Mouse (Mus musculus) A20 (cell line): ENCODE measurements around the gene Zfp37.
"Not testable (repeated sequence)": the region's sequence is repeated elsewhere in the genome, so short reads cannot be mapped to it uniquely, and the experiment has no call there.

Experiments
- DNase-seq: peaks from one replicate; pipeline ENCODE4 v3.0.0-alpha.2; 2011; ENCODE audit warnings: low read depth, low spot score

The Zfp37 gene

GRCm38 (mm10) chr4:62210035-62210434 is 20.8 kb downstream of the Zfp37 start:
- no peak for DNase-seq

DNA sequence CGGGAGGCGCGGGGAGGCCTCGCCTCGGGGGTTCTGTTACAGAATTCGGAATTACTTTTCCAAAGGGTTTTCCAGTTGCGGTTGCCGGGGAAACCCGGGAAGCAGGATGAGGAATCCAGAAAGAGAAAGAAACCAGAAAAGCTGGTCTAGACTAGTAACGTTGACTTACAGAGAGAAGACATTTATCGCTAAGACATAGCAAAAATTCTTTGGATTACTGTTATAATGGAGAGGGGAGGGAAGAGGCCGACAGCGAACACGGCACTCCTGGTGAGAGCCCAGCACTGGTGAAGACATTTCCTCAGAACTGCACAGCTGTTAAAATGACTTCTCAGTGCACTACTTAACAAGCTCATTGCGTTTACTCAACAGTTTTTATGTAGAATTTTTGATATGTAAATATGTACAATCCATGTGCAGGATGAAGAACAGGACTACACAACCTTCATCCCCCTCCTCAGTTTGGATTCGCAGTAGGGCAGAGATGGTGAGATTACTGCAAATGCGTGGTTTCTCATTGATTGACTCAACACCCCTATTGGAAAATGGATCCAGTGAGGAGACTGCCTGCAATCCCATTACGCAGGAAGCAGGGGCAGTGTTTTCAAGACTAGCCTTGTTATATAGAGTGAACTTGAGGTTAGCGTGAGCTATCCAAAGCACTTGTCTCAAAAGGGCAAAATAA is 22.0 kb downstream of the Zfp37 start:
- DNase-seq, result no peak

DNA sequence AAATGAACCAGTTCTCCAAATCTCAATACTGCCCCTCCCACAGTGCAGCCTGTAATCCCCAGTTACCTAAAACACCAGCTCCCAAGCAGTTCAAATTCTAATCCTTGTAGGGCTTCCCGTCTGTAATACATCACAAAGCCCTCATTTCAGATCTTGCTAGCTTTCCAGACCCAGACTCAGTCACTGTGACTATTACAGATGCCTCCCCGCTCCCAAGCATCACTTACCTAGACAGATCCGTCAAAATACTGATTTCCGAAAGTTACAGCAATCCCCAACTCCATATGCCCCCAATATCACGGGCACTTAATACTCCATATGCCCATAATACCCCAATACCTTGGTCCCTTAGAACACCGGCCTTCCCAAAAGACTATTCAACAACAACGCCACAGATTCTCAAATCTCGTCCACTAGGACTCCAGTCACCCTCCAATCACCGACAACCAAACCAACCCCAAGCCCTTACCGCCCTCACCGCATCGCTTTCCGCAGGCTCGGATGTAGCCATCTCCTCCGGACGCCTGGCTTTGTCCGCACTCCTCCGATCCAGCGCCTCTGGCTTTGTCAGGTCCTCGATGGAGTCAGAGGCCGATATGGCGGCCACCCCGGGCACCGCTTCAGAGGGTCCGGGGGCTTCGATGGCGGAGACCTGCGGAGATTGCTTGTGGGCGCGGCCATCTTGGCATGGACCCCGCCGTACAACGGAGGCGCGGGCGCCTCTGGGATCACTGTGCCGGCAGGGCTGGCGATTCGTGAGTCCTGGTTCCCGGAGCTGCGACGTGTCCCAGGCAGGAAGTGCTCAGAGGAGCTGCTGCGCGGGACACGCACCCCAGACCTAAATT is 22.8 kb downstream of the Zfp37 start:
- DNase-seq, result no peak

DNA sequence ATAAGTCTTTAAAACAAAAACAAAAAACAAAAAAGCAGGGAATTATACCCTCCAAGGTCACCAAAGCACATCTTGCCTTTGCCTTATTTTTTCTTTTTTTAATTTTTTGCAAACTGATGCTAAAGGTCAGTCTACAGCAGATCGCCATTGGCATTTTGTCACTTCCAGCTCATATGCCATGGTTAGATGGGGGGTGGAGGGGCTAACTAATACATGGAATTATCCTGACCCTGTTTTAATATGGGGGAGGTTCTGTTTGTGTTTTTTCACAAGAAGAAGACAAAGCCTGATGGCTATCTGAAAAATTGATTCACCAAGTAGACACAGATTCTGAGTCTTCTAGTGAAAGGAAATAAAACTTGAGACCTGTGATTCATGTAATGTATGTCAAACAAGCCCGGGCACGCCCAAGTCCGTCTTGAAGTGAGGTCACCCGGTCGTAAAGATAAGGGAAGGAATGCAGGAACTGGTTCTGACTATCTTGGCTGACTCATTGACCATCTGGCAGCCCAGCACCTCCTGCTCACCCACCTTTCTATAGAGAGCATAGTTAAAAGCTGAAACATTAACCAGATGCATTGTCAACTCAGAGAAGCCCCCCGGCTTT is 30.8 kb downstream of the Zfp37 start:
- DNase-seq, result no peak

DNA sequence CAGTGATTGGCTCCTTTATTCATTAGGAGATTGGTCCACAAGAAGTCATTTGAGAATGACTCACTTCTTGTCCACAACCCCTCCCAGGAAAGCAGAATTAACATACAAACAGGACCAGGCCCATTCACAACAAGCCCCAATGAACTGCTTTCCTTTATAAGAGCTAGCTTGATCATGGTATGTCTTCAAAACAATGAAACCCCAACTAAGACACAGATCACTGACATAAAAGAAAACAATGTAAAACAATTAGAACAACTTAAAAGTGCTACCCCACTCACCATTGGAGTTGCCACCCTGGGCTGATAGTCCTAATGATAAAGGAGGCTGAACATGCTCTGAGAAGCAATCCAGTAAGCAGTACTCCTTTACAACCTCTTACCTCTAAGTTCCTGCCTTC is 42.1 kb downstream of the Zfp37 start:
- no peak for DNase-seq

DNA sequence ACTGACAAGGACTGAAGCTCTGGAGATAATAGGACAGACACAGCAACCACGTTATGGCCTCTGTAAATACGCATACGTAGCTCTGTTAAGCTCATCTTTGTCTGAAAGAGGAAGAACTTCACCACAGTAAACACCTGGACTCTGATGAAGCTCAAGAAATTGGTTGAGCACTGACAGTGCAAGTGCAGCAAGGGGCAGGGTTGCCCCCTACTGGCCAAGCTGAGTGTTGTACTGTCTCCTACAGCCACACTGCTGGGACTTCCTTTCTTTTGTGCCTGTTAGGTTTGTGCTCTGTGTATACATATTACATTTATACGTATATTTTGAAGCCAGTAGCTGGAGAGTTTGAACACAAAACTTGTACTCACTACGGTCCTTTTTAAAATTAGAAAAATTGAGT is 53.6 kb downstream of the Zfp37 start:
- DNase-seq, result peak; percentile 84

DNA sequence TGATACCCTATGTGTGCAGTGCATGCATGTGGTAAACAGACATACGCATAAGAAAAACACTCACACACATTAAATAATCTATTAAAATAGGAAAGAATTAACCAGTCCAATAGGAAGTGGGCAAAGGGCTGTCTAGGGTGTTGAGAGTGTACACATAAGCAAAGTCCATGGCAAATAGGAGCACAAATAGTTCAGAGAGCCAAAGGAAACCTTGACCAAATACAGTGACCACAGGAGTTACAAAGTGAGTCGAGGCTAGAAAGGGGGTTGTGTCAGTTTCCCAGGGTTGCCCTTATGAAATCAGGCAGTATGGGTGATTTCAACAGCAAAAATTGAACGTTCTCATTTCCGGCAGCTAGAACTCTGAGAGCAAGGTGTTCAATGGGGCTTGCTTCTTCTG is 56.4 kb downstream of the Zfp37 start:
- DNase-seq, result no peak

- not testable (repeated sequence) for DNase-seq
These were observed 63.2 kb downstream of the Zfp37 start for GRCm38 (mm10) chr4:62167636-62168035.

DNA sequence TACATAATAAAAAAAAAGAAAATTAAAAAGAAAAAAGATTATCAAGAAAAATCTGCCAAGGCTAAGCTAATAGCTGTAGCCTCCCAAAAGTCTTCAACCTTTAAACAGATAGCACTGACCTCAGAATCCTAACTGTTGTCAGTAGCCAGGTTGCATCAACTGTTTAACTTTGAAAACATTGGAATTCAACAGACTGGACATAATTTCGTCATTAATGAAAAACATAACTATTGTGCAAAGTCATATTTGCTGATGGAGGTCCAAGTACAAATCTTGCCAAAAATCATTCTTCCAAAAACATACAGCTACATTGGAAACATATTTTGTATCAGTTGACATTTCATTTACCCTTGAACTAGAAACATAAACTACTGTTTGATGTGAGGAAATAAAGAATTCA is 72.4 kb downstream of the Zfp37 start:
- DNase-seq, result no peak

DNA sequence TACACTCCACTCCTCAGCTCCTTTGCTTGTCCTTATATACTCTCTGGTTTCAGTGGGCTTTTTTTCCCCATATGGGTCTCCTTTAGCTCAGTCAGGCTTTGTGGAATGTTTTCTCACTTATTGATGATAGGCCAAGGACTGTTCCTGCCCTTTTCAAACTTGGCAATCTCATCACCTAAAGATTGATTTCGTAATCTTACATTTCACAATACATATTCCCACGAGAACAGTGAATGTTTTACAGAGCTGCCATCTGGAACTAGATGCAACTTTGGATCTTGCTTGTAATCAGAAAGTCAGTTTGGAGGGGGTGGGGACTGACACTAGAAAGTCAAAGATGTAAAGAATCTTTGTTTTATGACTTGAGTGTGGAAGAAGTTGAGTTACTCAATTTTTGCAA is 80.0 kb downstream of the Zfp37 start, which contains the start of gene Mup21:
TSS of gene Mup21 (minus strand) at position 53 of the 400 bp plus-strand sequence.
- no peak for DNase-seq
